Mouse (Mus musculus) cortical plate, adult 2 months (tissue): ENCODE measurements at regions not wholly inside any gene's neighbourhood (a gene's known extent, or its start where the extent isn't known, plus 50 kb on each side); places are given as distances from the start of the nearest gene placed in this dataset.

ENCODE experiments used
- CTCF ChIP-seq: fragments of 200-500 bp; IDR thresholded peaks from 2 replicates; pipeline ENCODE4 v1.5.1; 2011; ENCODE audit warnings: mild to moderate bottlenecking, control low read depth, low read length; ENCODE audit not compliant: insufficient read depth; ENCODE audit errors: extremely low read depth
- POLR2A ChIP-seq: fragments of 200-500 bp; IDR thresholded peaks from 2 replicates; pipeline ENCODE4 v1.6.1; 2011; ENCODE audit warnings: mild to moderate bottlenecking, low read length, control low read depth; ENCODE audit not compliant: insufficient read depth; ENCODE audit errors: extremely low read depth

GRCm38 (mm10) chr8:126850189-126850535 lies 95.5 kb downstream of the Tomm20 start:
- TF ChIP-seq CTCF (no peak), POLR2A (no peak)
